Mouse (Mus musculus) ovary, postnatal 36 days (tissue): ENCODE data around the gene Stac3.
A peak's percentile ranks its signal among the peaks of the same experiment; 100 is the strongest.

Source experiments
- DNase-seq: peaks from one replicate; pipeline ENCODE4 v3.0.0; 2022; ENCODE audit warnings: low spot score, mixed read lengths

The Stac3 gene

GRCm38 (mm10) chr10:127509051-127509836, 7.8 kb downstream of the Stac3 start:
- DNase-seq, result peak; percentile 82

- DNase-seq, result no peak
Observed at GRCm38 (mm10) chr10:127509837-127510701, 8.6 kb downstream of the Stac3 start.

GRCm38 (mm10) chr10:127510895-127511617, 9.6 kb downstream of the Stac3 start:
- no peak for DNase-seq

GRCm38 (mm10) chr10:127511634-127512306, 10.3 kb downstream of the Stac3 start:
- DNase-seq, result no peak

GRCm38 (mm10) chr10:127512307-127512666, 10.8 kb downstream of the Stac3 start:
- DNase-seq, result no peak

- peak; percentile 93 for DNase-seq
Observed at GRCm38 (mm10) chr10:127512813-127513212, 11.3 kb downstream of the Stac3 start.

- DNase-seq, result no peak
Observed at GRCm38 (mm10) chr10:127513501-127514091, 12.1 kb downstream of the Stac3 start.

- no peak for DNase-seq
Observed at GRCm38 (mm10) chr10:127514111-127514698, 12.7 kb downstream of the Stac3 start.

- DNase-seq, result no peak
Observed at GRCm38 (mm10) chr10:127514764-127515163, 13.3 kb downstream of the Stac3 start, which contains the start of gene Ndufa4l2. TSS of gene Ndufa4l2 (plus strand) at chr10:127514967.

GRCm38 (mm10) chr10:127515271-127515982, 13.9 kb downstream of the Stac3 start:
- DNase-seq, result no peak

GRCm38 (mm10) chr10:127515983-127516459, 14.5 kb downstream of the Stac3 start:
- DNase-seq, result no peak

GRCm38 (mm10) chr10:127516576-127517260, 15.2 kb downstream of the Stac3 start:
- peak; percentile 39 for DNase-seq

- DNase-seq, result no peak
Observed at GRCm38 (mm10) chr10:127517941-127518340, 16.5 kb downstream of the Stac3 start.

GRCm38 (mm10) chr10:127519041-127519701, 17.7 kb downstream of the Stac3 start:
- DNase-seq, result no peak

GRCm38 (mm10) chr10:127519903-127520713, 18.6 kb downstream of the Stac3 start:
- no peak for DNase-seq

- DNase-seq, result no peak
Observed at GRCm38 (mm10) chr10:127520714-127521357, 19.4 kb downstream of the Stac3 start.

- DNase-seq, result no peak
Observed at GRCm38 (mm10) chr10:127521611-127522080, 20.2 kb downstream of the Stac3 start.
